Mouse (Mus musculus): ENCODE data around the gene Gzmg. TPM values are rescaled to one million over a fixed set of nuclear protein-coding genes. Genes with fewer than 3 reads are reported as not detected.

Gzmg gene
- total RNA-seq (2023) = not detected

GRCm38 (mm10) chr14:56159479-56159878 lies at the start of gene Gzmg:
Gene Gzmg (minus strand): TSS chr14:56159579.

GRCm38 (mm10) chr14:56174499-56174898 lies 15.1 kb upstream of the Gzmg start, which contains the start of gene Gzmn:
Gene Gzmn (minus strand): TSS chr14:56174599.

GRCm38 (mm10) chr14:56132508-56132907 lies 26.9 kb downstream of the Gzmg start, which contains the start of gene Gzmd:
Gene Gzmd (minus strand): TSS chr14:56132608.

GRCm38 (mm10) chr14:56120525-56120924 lies 38.9 kb downstream of the Gzmg start, which contains the start of gene Gzme:
Gene Gzme (minus strand): TSS chr14:56120625.

Other genes starting within 250 kb of the Gzmg start
- gene Cma1, start 214.9 kb downstream of the Gzmg start, total RNA-seq (2023) = not detected
- gene Cma2, start 208.6 kb downstream of the Gzmg start, total RNA-seq (2023) = not detected
- not detected for gene Mcpt1, start 141.6 kb downstream of the Gzmg start, total RNA-seq (2023)
- not detected for gene Mcpt9, start 129.1 kb downstream of the Gzmg start, total RNA-seq (2023)
- not detected for gene Mcpt2, start 117.5 kb downstream of the Gzmg start, total RNA-seq (2023)
- gene Mcpt4, start 97.3 kb downstream of the Gzmg start, total RNA-seq (2023) = not detected
- not detected for gene Mcpt8, start 74.3 kb downstream of the Gzmg start, total RNA-seq (2023)
- gene Ctsg, start 57.0 kb downstream of the Gzmg start, total RNA-seq (2023) = not detected
- gene Gzme, start 39.0 kb downstream of the Gzmg start, total RNA-seq (2023) = not detected
- gene Gzmd, start 27.0 kb downstream of the Gzmg start, total RNA-seq (2023) = not detected
- gene Gzmn, start 15.0 kb upstream of the Gzmg start, total RNA-seq (2023) = not detected
- gene Gzmf, start 51.8 kb upstream of the Gzmg start, total RNA-seq (2023) = not detected
- not detected for gene Gzmc, start 75.1 kb upstream of the Gzmg start, total RNA-seq (2023)
- under 1 TPM in 1 of 2 experiments, not detected in 1; 0.64 TPM for gene Gzmb, start 102.7 kb upstream of the Gzmg start, total RNA-seq (2023)
- gene Atp12a, start 205.5 kb upstream of the Gzmg start, total RNA-seq (2023) = not detected
- under 1 TPM; 0.36 to 0.64 TPM for gene Rnf17, start 243.0 kb upstream of the Gzmg start, total RNA-seq (2023)

Data from B cell, adult 67 days (primary cell).